Mouse (Mus musculus): ENCODE results near the gene Lifr.
A peak's percentile ranks its signal among the peaks of the same experiment; 100 is the strongest.

Gene Lifr

GRCm38 (mm10) chr15:7090211-7090765, at the start of gene Lifr:
TSS of gene Lifr (plus strand) at chr15:7090614.
- no peak for DNase-seq

- no peak for DNase-seq
Measured at GRCm38 (mm10) chr15:7044081-7044749, 46.2 kb upstream of the Lifr start.

GRCm38 (mm10) chr15:7045056-7045455, 45.4 kb upstream of the Lifr start:
- no peak for DNase-seq

GRCm38 (mm10) chr15:7047931-7048330, 42.5 kb upstream of the Lifr start:
- DNase-seq, result no peak

GRCm38 (mm10) chr15:7048916-7049315, 41.5 kb upstream of the Lifr start:
- no peak for DNase-seq

GRCm38 (mm10) chr15:7051666-7052065, 38.7 kb upstream of the Lifr start:
- DNase-seq, result no peak

GRCm38 (mm10) chr15:7052117-7052516, 38.3 kb upstream of the Lifr start:
- DNase-seq, result no peak

GRCm38 (mm10) chr15:7056851-7057250, 33.6 kb upstream of the Lifr start:
- no peak for DNase-seq

GRCm38 (mm10) chr15:7060522-7060921, 29.9 kb upstream of the Lifr start:
- DNase-seq, result no peak

GRCm38 (mm10) chr15:7061995-7062697, 28.3 kb upstream of the Lifr start:
- no peak for DNase-seq

- no peak for DNase-seq
Measured at GRCm38 (mm10) chr15:7062698-7063009, 27.8 kb upstream of the Lifr start.

GRCm38 (mm10) chr15:7063521-7064240, 26.7 kb upstream of the Lifr start:
- DNase-seq, result no peak

- no peak for DNase-seq
Measured at GRCm38 (mm10) chr15:7064992-7065523, 25.4 kb upstream of the Lifr start.

GRCm38 (mm10) chr15:7065624-7066023, 24.8 kb upstream of the Lifr start:
- no peak for DNase-seq

GRCm38 (mm10) chr15:7066752-7067151, 23.7 kb upstream of the Lifr start:
- DNase-seq, result no peak

GRCm38 (mm10) chr15:7069374-7069773, 21.0 kb upstream of the Lifr start:
- peak; percentile 17 for DNase-seq

GRCm38 (mm10) chr15:7070199-7070794, 20.1 kb upstream of the Lifr start:
- DNase-seq, result no peak

- no peak for DNase-seq
Measured at GRCm38 (mm10) chr15:7073269-7073668, 17.1 kb upstream of the Lifr start.

GRCm38 (mm10) chr15:7075185-7075584, 15.2 kb upstream of the Lifr start:
- DNase-seq, result no peak

GRCm38 (mm10) chr15:7078356-7078755, 12.1 kb upstream of the Lifr start:
- no peak for DNase-seq

- DNase-seq, result no peak
Measured at GRCm38 (mm10) chr15:7079631-7080337, 10.6 kb upstream of the Lifr start.

GRCm38 (mm10) chr15:7080916-7081626, 9.3 kb upstream of the Lifr start:
- no peak for DNase-seq

Measured in right cerebral cortex, postnatal 14 days (tissue).